Mouse (Mus musculus): ENCODE results near the gene Prr14. TPM values are rescaled to one million over a fixed set of nuclear protein-coding genes. Genes with fewer than 3 reads are reported as not detected.

The Prr14 gene
- total and polyA plus RNA-seq, 3 experiments = 19.3 to 115 (median 63.5) TPM

DNA sequence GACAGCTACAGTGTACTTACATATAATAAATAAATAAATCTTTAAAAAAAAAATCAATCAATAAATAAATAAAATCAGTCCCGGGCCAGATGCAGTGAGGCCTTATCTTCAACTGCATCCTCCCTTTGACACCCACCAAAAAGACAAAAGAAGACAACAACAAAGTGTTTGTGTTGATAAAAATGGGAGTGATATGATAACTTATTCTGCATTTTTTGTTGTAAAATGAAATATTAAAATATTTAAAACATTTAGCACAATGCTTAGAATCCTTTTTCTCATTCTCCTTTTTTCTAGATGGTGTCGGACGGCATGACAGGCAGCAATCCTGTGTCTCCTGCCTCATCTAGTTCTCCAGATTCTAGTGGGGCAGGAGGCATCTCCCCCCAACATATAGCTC, 59.9 kb downstream of the Prr14 start, which contains the start of gene Gm42715:
Gene Gm42715, plus strand, starts transcription at position 301 of the 400 bp plus-strand sequence.
- no peaks in the 10 kb centered on the region for H3K27me3 ChIP-seq (ENCODE audit: insufficient read depth, low read length)
- TF ChIP-seq GATA1 (IDR thresholded peaks at IDR 0.05; ENCODE audit: borderline replicate concordance, low read length) (no peak), GATA2 (IDR thresholded peaks at IDR 0.05; ENCODE audit: borderline replicate concordance, low read depth, low read length) (no peak), CTCF (IDR thresholded peaks at IDR 0.05; ENCODE audit: low read depth, low read length) (no peak), TAL1 (conservative IDR thresholded peaks at IDR 0.05; ENCODE audit: low read depth, low read length) (no peak), POLR2AphosphoS5 (IDR thresholded peaks at IDR 0.05; ENCODE audit: insufficient replicate concordance, low read depth, low read length) (no peak)
- no peak for DNase-seq (ENCODE audit: low spot score)
- ATAC-seq (ENCODE audit: extremely low read depth, insufficient number of reproducible peaks, low FRiP score, poor library complexity, severe bottlenecking) = no peak
- H3K4me1 ChIP-seq (ENCODE audit: insufficient read depth, low read depth, low read length) = peaks cover 15% of the 10 kb centered on the region
- H3K36me3 ChIP-seq (replicated peaks) = peaks cover 90% of the 10 kb centered on the region
- no peak within 1 kb of the TSS for H3K4me3 ChIP-seq (ENCODE audit: low read depth, low read length)
- no peaks in the 10 kb centered on the region for H3K9me3 ChIP-seq (replicated peaks)

Other genes starting within 250 kb of the Prr14 start
Only the 20 nearest of the 22 such genes appear.
- gene Sept1, start 226.5 kb upstream of the Prr14 start, total RNA-seq (2014; fragmentation: Nextera tagmentation) = 128 and 141 TPM in 2 replicates
- 51.1 and 54.9 TPM in 2 replicates for gene Sept1, start 226.5 kb upstream of the Prr14 start, total RNA-seq (2017)
- 263 and 305 TPM in 2 replicates for gene Sept1, start 226.5 kb upstream of the Prr14 start, polyA plus RNA-seq (2012)
- gene Zfp771, start 215.3 kb upstream of the Prr14 start, total RNA-seq (2014; fragmentation: Nextera tagmentation) = 3.1 and 5.8 TPM in 2 replicates
- gene Zfp771, start 215.3 kb upstream of the Prr14 start, total RNA-seq (2017) = 11.9 and 16.5 TPM in 2 replicates
- 42.6 and 60.5 TPM in 2 replicates for gene Zfp771, start 215.3 kb upstream of the Prr14 start, polyA plus RNA-seq (2012)
- gene Dctpp1, start 198.9 kb upstream of the Prr14 start, total RNA-seq (2014; fragmentation: Nextera tagmentation) = 67.0 and 68.7 TPM in 2 replicates
- 56.4 and 74.6 TPM in 2 replicates for gene Dctpp1, start 198.9 kb upstream of the Prr14 start, total RNA-seq (2017)
- 121 and 138 TPM in 2 replicates for gene Dctpp1, start 198.9 kb upstream of the Prr14 start, polyA plus RNA-seq (2012)
- 73.6 and 75.9 TPM in 2 replicates for gene Sephs2, start 185.6 kb upstream of the Prr14 start, total RNA-seq (2014; fragmentation: Nextera tagmentation)
- 126 and 131 TPM in 2 replicates for gene Sephs2, start 185.6 kb upstream of the Prr14 start, total RNA-seq (2017)
- gene Sephs2, start 185.6 kb upstream of the Prr14 start, polyA plus RNA-seq (2012) = 39.9 and 53.7 TPM in 2 replicates
- gene Itgal, start 163.4 kb upstream of the Prr14 start, total RNA-seq (2014; fragmentation: Nextera tagmentation) = 3.7 and 5.1 TPM in 2 replicates
- gene Itgal, start 163.4 kb upstream of the Prr14 start, total RNA-seq (2017) = 3.1 and 4.1 TPM in 2 replicates
- gene Itgal, start 163.4 kb upstream of the Prr14 start, polyA plus RNA-seq (2012) = 1.7 and 2.2 TPM in 2 replicates
- gene Zfp768, start 114.0 kb upstream of the Prr14 start, total RNA-seq (2014; fragmentation: Nextera tagmentation) = 8.4 and 12.3 TPM in 2 replicates
- gene Zfp768, start 114.0 kb upstream of the Prr14 start, total RNA-seq (2017) = 10.9 and 12.3 TPM in 2 replicates
- gene Zfp768, start 114.0 kb upstream of the Prr14 start, polyA plus RNA-seq (2012) = 32.3 and 33.6 TPM in 2 replicates
- gene Zfp747, start 83.6 kb upstream of the Prr14 start, total RNA-seq (2014; fragmentation: Nextera tagmentation) = 7.8 and 9.3 TPM in 2 replicates
- 12.9 and 14.2 TPM in 2 replicates for gene Zfp747, start 83.6 kb upstream of the Prr14 start, total RNA-seq (2017)
- 5.5 and 6.2 TPM in 2 replicates for gene Zfp747, start 83.6 kb upstream of the Prr14 start, polyA plus RNA-seq (2012)
- gene 9130019O22Rik, start 72.4 kb upstream of the Prr14 start, total RNA-seq (2014; fragmentation: Nextera tagmentation) = 4.5 and 5.0 TPM in 2 replicates
- 10.2 and 11.2 TPM in 2 replicates for gene 9130019O22Rik, start 72.4 kb upstream of the Prr14 start, total RNA-seq (2017)
- 1.2 TPM in 2 replicates for gene 9130019O22Rik, start 72.4 kb upstream of the Prr14 start, polyA plus RNA-seq (2012)
- gene E430018J23Rik, start 66.0 kb upstream of the Prr14 start, total RNA-seq (2014; fragmentation: Nextera tagmentation) = 2.2 and 4.2 TPM in 2 replicates
- 7.2 and 7.7 TPM in 2 replicates for gene E430018J23Rik, start 66.0 kb upstream of the Prr14 start, total RNA-seq (2017)
- 6.6 and 7.3 TPM in 2 replicates for gene E430018J23Rik, start 66.0 kb upstream of the Prr14 start, polyA plus RNA-seq (2012)
- gene Zfp764, start 52.8 kb upstream of the Prr14 start, total RNA-seq (2014; fragmentation: Nextera tagmentation) = 2.7 and 4.4 TPM in 2 replicates
- 4.9 and 5.6 TPM in 2 replicates for gene Zfp764, start 52.8 kb upstream of the Prr14 start, total RNA-seq (2017)
- 0.55 and 0.57 TPM in 2 replicates for gene Zfp764, start 52.8 kb upstream of the Prr14 start, polyA plus RNA-seq (2012)
- 24.0 and 26.6 TPM in 2 replicates for gene Zfp688, start 37.5 kb upstream of the Prr14 start, total RNA-seq (2014; fragmentation: Nextera tagmentation)
- 11.4 and 15.9 TPM in 2 replicates for gene Zfp688, start 37.5 kb upstream of the Prr14 start, total RNA-seq (2017)
- gene Zfp688, start 37.5 kb upstream of the Prr14 start, polyA plus RNA-seq (2012) = 15.7 and 18.2 TPM in 2 replicates
- 6.1 and 7.1 TPM in 2 replicates for gene Zfp689, start 10.5 kb upstream of the Prr14 start, total RNA-seq (2014; fragmentation: Nextera tagmentation)
- 2.0 and 2.4 TPM in 2 replicates for gene Zfp689, start 10.5 kb upstream of the Prr14 start, total RNA-seq (2017)
- 12.7 and 16.7 TPM in 2 replicates for gene Zfp689, start 10.5 kb upstream of the Prr14 start, polyA plus RNA-seq (2012)
- 289 and 345 TPM in 2 replicates for gene Fbrs, start 19.6 kb downstream of the Prr14 start, total RNA-seq (2014; fragmentation: Nextera tagmentation)
- 13.5 and 16.3 TPM in 2 replicates for gene Fbrs, start 19.6 kb downstream of the Prr14 start, total RNA-seq (2017)
- 457 and 458 TPM in 2 replicates for gene Fbrs, start 19.6 kb downstream of the Prr14 start, polyA plus RNA-seq (2012)
- 79.0 and 107 TPM in 2 replicates for gene Srcap, start 52.4 kb downstream of the Prr14 start, total RNA-seq (2014; fragmentation: Nextera tagmentation)
- 14.4 and 14.8 TPM in 2 replicates for gene Srcap, start 52.4 kb downstream of the Prr14 start, total RNA-seq (2017)
- gene Srcap, start 52.4 kb downstream of the Prr14 start, polyA plus RNA-seq (2012) = 35.7 and 48.5 TPM in 2 replicates
- 70.0 and 72.9 TPM in 2 replicates for gene Gm42715, start 60.0 kb downstream of the Prr14 start, total RNA-seq (2014; fragmentation: Nextera tagmentation)
- 4.5 and 5.0 TPM in 2 replicates for gene Gm42715, start 60.0 kb downstream of the Prr14 start, total RNA-seq (2017)
- gene Gm42715, start 60.0 kb downstream of the Prr14 start, polyA plus RNA-seq (2012) = 23.1 and 24.8 TPM in 2 replicates
- not detected in 2 replicates for gene Tmem265, start 101.8 kb downstream of the Prr14 start, total RNA-seq (2014; fragmentation: Nextera tagmentation)
- gene Tmem265, start 101.8 kb downstream of the Prr14 start, total RNA-seq (2017) = 0.87 and 3.2 TPM in 2 replicates
- gene Tmem265, start 101.8 kb downstream of the Prr14 start, polyA plus RNA-seq (2012) = 1.5 and 2.5 TPM in 2 replicates
- gene Phkg2, start 113.7 kb downstream of the Prr14 start, total RNA-seq (2014; fragmentation: Nextera tagmentation) = 68.9 and 87.3 TPM in 2 replicates
- gene Phkg2, start 113.7 kb downstream of the Prr14 start, total RNA-seq (2017) = 42.3 and 47.8 TPM in 2 replicates
- gene Phkg2, start 113.7 kb downstream of the Prr14 start, polyA plus RNA-seq (2012) = 37.5 and 50.8 TPM in 2 replicates
- gene Ccdc189, start 129.0 kb downstream of the Prr14 start, total RNA-seq (2014; fragmentation: Nextera tagmentation) = 3.2 and 9.3 TPM in 2 replicates
- gene Ccdc189, start 129.0 kb downstream of the Prr14 start, total RNA-seq (2017) = 4.0 and 5.6 TPM in 2 replicates
- gene Ccdc189, start 129.0 kb downstream of the Prr14 start, polyA plus RNA-seq (2012) = 2.5 and 3.9 TPM in 2 replicates
- 38.2 and 52.2 TPM in 2 replicates for gene Rnf40, start 129.2 kb downstream of the Prr14 start, total RNA-seq (2014; fragmentation: Nextera tagmentation)
- 48.7 and 50.3 TPM in 2 replicates for gene Rnf40, start 129.2 kb downstream of the Prr14 start, total RNA-seq (2017)
- 47.9 and 55.8 TPM in 2 replicates for gene Rnf40, start 129.2 kb downstream of the Prr14 start, polyA plus RNA-seq (2012)
- 11.3 and 11.8 TPM in 2 replicates for gene Zfp629, start 156.2 kb downstream of the Prr14 start, total RNA-seq (2014; fragmentation: Nextera tagmentation)
- 8.7 and 9.0 TPM in 2 replicates for gene Zfp629, start 156.2 kb downstream of the Prr14 start, total RNA-seq (2017)
- 23.2 and 24.3 TPM in 2 replicates for gene Zfp629, start 156.2 kb downstream of the Prr14 start, polyA plus RNA-seq (2012)